Mouse (Mus musculus): ENCODE measurements around the gene Dhx8.

DNA sequence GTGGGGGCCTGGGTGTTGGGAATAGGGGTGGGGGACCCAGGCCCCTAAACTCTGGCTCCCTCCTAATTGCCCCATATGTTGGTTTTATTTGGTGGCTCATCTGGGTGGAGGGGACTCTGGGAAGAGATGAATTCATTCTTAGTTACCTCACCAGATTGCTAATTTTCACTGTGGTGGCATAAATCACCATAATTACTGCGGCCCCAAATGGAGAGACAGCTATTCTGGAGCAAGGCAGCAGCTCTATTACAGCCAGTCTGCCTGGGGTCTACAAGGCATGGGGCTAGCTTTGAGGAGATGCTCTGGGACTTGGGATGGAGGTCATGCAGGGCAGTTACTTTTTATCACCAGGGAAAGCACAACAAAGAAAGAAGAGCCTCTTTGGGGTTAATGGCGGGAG lies 6.0 kb upstream of the Dhx8 start:
- no peak for TF ChIP-seq CTCF (IDR thresholded peaks at IDR 0.05)
- TF ChIP-seq EP300 (IDR thresholded peaks at IDR 0.05): no peak
